Mouse (Mus musculus): Measurements from ENCODE around the gene Mul1. TPM values are rescaled to one million over a fixed set of nuclear protein-coding genes. Genes with fewer than 3 reads are reported as not detected.

Mul1 gene
- polyA plus RNA-seq, 1 experiment from 2014 or later, result 20.2 TPM

DNA sequence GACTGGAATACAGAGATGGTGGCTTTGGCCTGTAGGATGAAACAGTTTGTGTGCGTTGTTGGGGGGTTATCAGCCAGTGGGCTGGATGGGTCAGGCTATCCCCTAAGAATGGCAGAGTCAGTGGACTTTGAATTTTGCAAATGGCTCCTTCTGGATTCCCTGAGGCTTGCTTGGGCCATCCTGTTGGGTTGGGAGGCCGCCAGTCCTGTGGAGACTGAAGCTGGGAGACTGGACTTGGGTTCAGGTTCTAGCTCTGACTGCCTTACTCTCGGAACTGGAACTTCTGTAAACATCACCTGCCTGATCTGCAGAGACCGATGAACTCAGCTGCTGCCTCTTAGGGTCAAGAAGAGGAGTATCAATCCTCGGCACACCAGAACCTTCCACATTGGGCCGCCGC lies 23.7 kb downstream of the Mul1 start:
- no peak overlapping the region for H3K9ac ChIP-seq (replicated peaks; ENCODE audit: low read depth, low read length)
- 0 out of 2 replicates have a peak, but pooled peaks cover 2% of the 10 kb centered on the region for H3K27me3 ChIP-seq (replicated peaks; ENCODE audit: control insufficient read depth, insufficient read depth, low read length)
- WGBS, result 84% methylated on average over 7 of the region's 7 CpGs
- no peaks in the 10 kb centered on the region for H3K9me3 ChIP-seq (ENCODE audit: control insufficient read depth, low read length)
- no peaks in the 10 kb centered on the region for H3K36me3 ChIP-seq (ENCODE audit: control insufficient read depth, insufficient read depth)
- no peak overlapping the region for H3K27ac ChIP-seq (ENCODE audit: low read length)
- H3K4me1 ChIP-seq (replicated peaks; ENCODE audit: control insufficient read depth, insufficient read depth, low read length), result peaks cover 32% of the 10 kb centered on the region
- no peak overlapping the region for H3K4me3 ChIP-seq (replicated peaks; ENCODE audit: low read length)
- H3K4me2 ChIP-seq (ENCODE audit: low read length), result no peak overlapping the region
- ATAC-seq, result no peak

DNA sequence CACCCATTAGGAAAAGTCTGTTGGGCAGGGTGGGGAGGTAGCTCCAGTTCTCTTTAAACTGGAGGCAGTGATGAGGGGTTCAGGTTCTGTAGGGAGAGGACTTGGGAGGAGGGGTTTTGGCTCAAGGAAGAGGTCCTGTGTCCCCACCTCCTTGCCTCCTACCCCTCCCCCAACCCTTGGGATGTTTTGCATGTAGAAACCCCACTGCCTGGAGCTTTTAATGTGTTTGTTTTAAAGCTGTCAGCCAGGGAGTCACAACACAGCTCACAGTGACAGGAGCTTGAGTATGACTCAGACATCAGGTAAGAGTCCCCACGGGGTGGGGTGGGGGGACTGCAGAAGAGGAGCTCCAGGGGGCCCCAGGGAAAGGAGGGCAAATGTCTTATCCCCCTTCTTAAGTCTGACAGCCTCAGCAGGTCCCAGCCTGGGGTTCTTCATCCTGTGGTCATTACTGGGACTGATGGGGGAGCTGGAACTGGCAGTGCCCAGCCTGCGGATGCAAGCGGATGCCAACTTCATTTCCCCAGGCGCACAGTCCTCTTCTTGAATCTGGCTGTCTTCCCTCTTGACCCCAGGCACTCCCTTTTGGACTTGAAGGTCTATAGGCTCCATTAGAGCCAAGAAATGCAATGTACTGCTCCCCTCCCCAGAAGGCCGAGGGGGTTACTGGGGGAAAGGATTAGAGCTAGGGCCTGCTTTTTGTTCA lies 24.4 kb downstream of the Mul1 start:
- Histone ChIP-seq H3K9ac (replicated peaks; ENCODE audit: low read depth, low read length) (no peak overlapping the region), H3K4me3 (replicated peaks; ENCODE audit: low read length) (no peak overlapping the region), H3K4me1 (replicated peaks; ENCODE audit: control insufficient read depth, insufficient read depth, low read length) (peaks cover 33% of the 10 kb centered on the region), H3K27ac (ENCODE audit: low read length) (no peak overlapping the region), H3K36me3 (ENCODE audit: control insufficient read depth, insufficient read depth) (no peaks in the 10 kb centered on the region), H3K27me3 (replicated peaks; ENCODE audit: control insufficient read depth, insufficient read depth, low read length) (0 out of 2 replicates have a peak, but pooled peaks cover 2% of the 10 kb centered on the region), H3K4me2 (ENCODE audit: low read length) (no peak overlapping the region), H3K9me3 (ENCODE audit: control insufficient read depth, low read length) (no peaks in the 10 kb centered on the region)
- no peak for ATAC-seq
- WGBS, result 50% methylated on average over 5 of the region's 5 CpGs

DNA sequence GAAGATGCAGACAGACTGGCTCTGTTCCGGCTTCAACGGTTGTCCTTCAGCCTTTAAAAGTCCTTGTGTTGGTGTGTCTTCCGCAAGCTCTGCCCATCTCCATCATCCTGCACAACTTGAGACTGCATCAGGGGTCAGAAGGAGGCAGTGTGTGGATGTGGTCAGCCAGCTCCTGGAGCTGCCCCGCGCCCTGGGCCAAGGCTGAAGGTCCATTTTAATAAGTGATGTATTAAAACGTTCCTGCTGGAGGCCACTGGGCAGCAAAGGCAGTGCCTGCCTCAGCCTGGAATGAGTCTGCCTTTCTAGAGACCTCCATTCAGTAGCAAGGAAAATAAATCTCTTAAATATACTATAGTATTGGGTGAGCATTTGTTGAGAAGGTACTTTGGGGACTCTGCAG lies 25.3 kb downstream of the Mul1 start:
- Histone ChIP-seq H3K27me3 (replicated peaks; ENCODE audit: control insufficient read depth, insufficient read depth, low read length) (0 out of 2 replicates have a peak, but pooled peaks cover 2% of the 10 kb centered on the region), H3K9ac (replicated peaks; ENCODE audit: low read depth, low read length) (no peak overlapping the region), H3K4me2 (ENCODE audit: low read length) (no peak overlapping the region), H3K9me3 (ENCODE audit: control insufficient read depth, low read length) (no peaks in the 10 kb centered on the region), H3K4me3 (replicated peaks; ENCODE audit: low read length) (no peak overlapping the region), H3K36me3 (ENCODE audit: control insufficient read depth, insufficient read depth) (no peaks in the 10 kb centered on the region), H3K27ac (ENCODE audit: low read length) (no peak overlapping the region), H3K4me1 (replicated peaks; ENCODE audit: control insufficient read depth, insufficient read depth, low read length) (peaks cover 42% of the 10 kb centered on the region)
- 81% methylated on average over 6 of the region's 6 CpGs for WGBS
- no peak for ATAC-seq

DNA sequence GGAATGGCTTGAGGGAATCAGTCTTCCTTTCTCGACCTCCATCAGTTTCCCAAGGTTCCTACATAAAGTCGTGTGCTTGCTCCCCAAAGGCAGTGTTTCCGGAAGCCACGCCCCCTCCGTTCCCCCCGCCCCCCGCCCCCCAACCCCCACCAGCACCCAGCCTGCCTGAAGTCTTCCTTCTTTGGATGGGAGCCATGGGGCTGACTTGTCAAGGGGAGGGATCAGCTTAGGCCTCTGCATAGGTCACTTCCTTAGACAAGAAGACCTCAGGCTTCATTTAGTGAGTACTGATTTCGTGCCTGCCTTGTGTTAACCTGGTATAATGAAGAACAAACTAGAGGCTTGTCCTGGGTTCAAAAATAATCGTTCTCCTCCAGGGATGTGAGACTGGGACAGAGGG lies 26.4 kb downstream of the Mul1 start:
- H3K27ac ChIP-seq (ENCODE audit: low read length), result no peak overlapping the region
- H3K4me2 ChIP-seq (ENCODE audit: low read length), result no peak overlapping the region
- no peak overlapping the region for H3K9ac ChIP-seq (replicated peaks; ENCODE audit: low read depth, low read length)
- no peaks in the 10 kb centered on the region for H3K9me3 ChIP-seq (ENCODE audit: control insufficient read depth, low read length)
- no peak for ATAC-seq
- H3K27me3 ChIP-seq (replicated peaks; ENCODE audit: control insufficient read depth, insufficient read depth, low read length), result 0 out of 2 replicates have a peak, but pooled peaks cover 2% of the 10 kb centered on the region
- no peaks in the 10 kb centered on the region for H3K36me3 ChIP-seq (ENCODE audit: control insufficient read depth, insufficient read depth)
- WGBS, result 31% methylated on average over 9 of the region's 9 CpGs
- H3K4me3 ChIP-seq (replicated peaks; ENCODE audit: low read length), result no peak overlapping the region
- H3K4me1 ChIP-seq (replicated peaks; ENCODE audit: control insufficient read depth, insufficient read depth, low read length), result peaks cover 41% of the 10 kb centered on the region

DNA sequence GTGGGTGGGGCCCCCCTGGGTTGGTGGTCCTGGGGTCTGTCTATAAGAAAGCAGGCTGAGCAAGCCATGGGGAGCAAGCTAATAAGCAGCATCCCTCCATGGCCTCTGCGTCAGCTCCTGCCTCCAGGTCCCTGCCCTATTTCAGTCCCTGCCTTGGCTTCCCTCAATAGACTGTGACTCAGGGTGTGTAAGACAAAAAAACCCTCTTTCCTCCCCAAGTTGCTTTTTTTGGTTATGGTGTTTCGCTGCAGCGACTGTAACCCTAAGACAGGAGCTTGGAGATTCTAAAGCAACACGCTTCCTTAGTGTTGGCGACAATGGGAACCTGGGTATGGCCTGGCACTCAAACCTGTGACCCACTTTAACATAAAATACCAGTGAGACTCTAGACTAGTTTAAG lies 27.0 kb downstream of the Mul1 start:
- H3K9me3 ChIP-seq (ENCODE audit: control insufficient read depth, low read length), result no peaks in the 10 kb centered on the region
- 97% methylated on average over 5 of the region's 5 CpGs for WGBS
- H3K4me2 ChIP-seq (ENCODE audit: low read length), result no peak overlapping the region
- 0 out of 2 replicates have a peak, but pooled peaks cover 1% of the 10 kb centered on the region for H3K27me3 ChIP-seq (replicated peaks; ENCODE audit: control insufficient read depth, insufficient read depth, low read length)
- H3K9ac ChIP-seq (replicated peaks; ENCODE audit: low read depth, low read length), result no peak overlapping the region
- H3K4me1 ChIP-seq (replicated peaks; ENCODE audit: control insufficient read depth, insufficient read depth, low read length), result peaks cover 38% of the 10 kb centered on the region
- H3K27ac ChIP-seq (ENCODE audit: low read length), result no peak overlapping the region
- no peak for ATAC-seq
- H3K36me3 ChIP-seq (ENCODE audit: control insufficient read depth, insufficient read depth), result no peaks in the 10 kb centered on the region
- H3K4me3 ChIP-seq (replicated peaks; ENCODE audit: low read length), result no peak overlapping the region

DNA sequence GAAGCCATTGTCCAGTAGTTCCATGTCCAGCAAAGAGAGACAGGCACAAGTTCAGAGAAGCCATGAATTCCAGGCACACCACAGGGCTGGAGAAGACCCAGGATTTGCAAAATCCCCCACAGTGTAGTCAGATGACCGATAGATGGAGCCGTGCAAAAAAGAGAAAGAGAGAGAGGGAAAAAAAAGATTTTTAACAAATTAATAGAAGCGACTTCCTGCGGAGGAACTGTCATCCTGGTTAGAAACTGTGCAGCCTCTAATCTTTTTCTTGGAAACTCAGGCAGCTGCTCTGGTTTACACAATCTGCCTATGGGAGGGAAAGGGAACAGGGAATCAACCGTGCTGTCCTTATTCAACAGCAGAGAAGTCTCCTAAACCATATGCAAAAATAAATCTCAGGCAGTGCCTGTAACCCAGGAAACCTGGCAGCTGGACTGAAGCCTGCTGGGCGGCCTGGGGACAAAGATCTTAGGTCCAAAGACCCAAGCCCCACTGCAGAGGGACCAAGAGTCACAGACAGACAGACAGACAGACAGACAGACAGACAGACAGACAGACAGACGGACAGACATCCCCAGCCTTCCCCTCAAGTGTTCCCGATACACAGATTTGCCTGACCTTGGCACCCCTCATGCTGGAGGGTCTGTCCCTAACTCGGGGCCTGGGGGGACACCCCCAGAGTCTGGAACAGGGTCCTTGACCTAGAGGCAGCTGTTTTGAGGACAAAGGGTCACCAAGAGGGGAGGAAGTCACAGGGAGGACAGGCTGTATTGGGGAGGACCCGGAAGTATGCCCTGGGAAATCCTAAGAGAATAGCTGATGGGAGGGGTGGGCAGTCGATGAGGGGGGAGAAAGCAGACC lies 28.7 kb downstream of the Mul1 start:
- Histone ChIP-seq H3K9ac (replicated peaks; ENCODE audit: low read depth, low read length) (0 out of 2 replicates have a peak overlapping the region, but pooled peaks have one; percentile 7), H3K4me2 (ENCODE audit: low read length) (peak overlapping the region; percentile 18), H3K36me3 (ENCODE audit: control insufficient read depth, insufficient read depth) (no peaks in the 10 kb centered on the region), H3K27ac (ENCODE audit: low read length) (peak overlapping the region; percentile 64), H3K27me3 (replicated peaks; ENCODE audit: control insufficient read depth, insufficient read depth, low read length) (no peaks in the 10 kb centered on the region), H3K4me1 (replicated peaks; ENCODE audit: control insufficient read depth, insufficient read depth, low read length) (peaks cover 29% of the 10 kb centered on the region), H3K9me3 (ENCODE audit: control insufficient read depth, low read length) (no peaks in the 10 kb centered on the region), H3K4me3 (replicated peaks; ENCODE audit: low read length) (no peak overlapping the region)
- ATAC-seq, result peak; percentile 49
- 3% methylated on average over 11 of the region's 11 CpGs for WGBS

DNA sequence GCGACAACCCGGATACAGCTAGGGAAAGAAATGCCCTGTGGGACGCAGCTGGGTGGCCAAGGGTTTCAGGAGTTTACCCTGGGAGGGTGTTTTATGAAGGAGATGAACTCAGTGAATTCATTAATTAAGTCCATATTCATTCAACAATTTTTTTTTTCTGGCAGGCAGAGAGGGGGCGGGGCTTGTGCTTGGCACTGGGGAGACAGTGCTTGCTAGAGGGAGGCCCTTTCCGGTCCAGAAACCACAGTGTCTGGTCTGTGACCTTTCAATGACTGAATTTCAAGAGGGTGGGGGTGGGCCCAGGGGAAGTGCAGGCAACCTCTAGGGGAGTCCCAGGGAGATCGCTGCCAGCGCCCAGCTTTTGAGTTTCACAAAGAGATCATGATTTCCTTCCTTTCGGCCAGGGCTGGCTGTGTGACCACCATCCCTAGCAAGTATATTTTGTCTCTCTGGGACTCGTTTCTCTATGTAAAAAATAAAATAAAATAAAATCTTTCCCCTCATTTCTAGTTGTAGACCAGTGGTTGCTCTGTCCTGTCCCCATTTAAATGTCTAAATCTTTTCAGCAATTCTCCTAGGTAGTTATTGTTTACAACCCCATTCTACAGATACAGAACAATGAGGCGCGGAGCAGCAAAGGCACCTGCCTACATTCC lies 29.5 kb downstream of the Mul1 start:
- no peak overlapping the region for H3K4me3 ChIP-seq (replicated peaks; ENCODE audit: low read length)
- H3K9ac ChIP-seq (replicated peaks; ENCODE audit: low read depth, low read length), result no peak overlapping the region
- peak; percentile 34; the same call in 1 of the 2 replicates for ATAC-seq
- no peaks in the 10 kb centered on the region for H3K27me3 ChIP-seq (replicated peaks; ENCODE audit: control insufficient read depth, insufficient read depth, low read length)
- 7% methylated on average over 11 of the region's 11 CpGs for WGBS
- H3K4me2 ChIP-seq (ENCODE audit: low read length), result peak overlapping the region; percentile 18
- H3K36me3 ChIP-seq (ENCODE audit: control insufficient read depth, insufficient read depth), result no peaks in the 10 kb centered on the region
- peak overlapping the region; percentile 64 for H3K27ac ChIP-seq (ENCODE audit: low read length)
- H3K9me3 ChIP-seq (ENCODE audit: control insufficient read depth, low read length), result no peaks in the 10 kb centered on the region
- H3K4me1 ChIP-seq (replicated peaks; ENCODE audit: control insufficient read depth, insufficient read depth, low read length), result peaks cover 32% of the 10 kb centered on the region

DNA sequence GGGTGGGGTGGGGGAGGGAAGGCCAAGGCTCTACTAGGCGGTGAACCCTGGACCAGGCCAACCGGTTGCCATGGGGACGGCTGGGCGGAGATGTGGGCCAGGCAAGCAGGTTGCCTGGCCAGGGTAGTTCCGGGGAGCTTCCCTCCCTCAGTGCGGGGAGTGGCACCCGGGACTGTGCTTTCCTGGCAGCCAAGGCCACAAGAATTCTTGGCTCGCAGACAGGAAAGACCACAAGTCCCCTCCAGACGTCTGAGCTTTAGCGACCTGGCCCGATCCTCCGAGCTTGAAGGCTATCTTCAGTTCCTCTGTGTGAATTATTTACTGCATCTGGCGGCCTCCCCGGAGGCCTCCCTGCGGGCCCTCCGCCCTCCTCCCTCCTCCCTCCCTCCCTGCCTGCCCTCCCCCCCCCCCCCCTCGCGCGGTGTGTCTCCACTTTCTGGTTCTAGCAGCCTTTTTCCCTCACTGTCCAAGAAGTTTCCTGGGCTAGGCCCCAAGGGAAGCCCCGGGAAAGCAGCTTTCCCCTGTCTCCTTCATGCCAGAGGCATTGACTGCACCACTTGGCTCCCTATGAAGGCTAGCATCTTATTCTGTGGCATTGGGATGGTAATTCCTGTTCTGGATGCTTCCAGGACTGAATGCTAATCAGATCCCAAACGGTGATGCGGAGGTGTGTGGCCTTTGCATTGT lies 30.3 kb downstream of the Mul1 start:
- Histone ChIP-seq H3K9ac (replicated peaks; ENCODE audit: low read depth, low read length) (peak overlapping the region; percentile 13; the same call in 1 of the 2 replicates), H3K27me3 (replicated peaks; ENCODE audit: control insufficient read depth, insufficient read depth, low read length) (no peaks in the 10 kb centered on the region), H3K4me2 (ENCODE audit: low read length) (peak overlapping the region; percentile 24; the same call in 1 of the 2 replicates)

More for the DNA sequence above, 30.3 kb downstream of the Mul1 start:
- Histone ChIP-seq H3K27ac (ENCODE audit: low read length) (peak overlapping the region; percentile 18; the same call in 1 of the 2 replicates), H3K36me3 (ENCODE audit: control insufficient read depth, insufficient read depth) (no peaks in the 10 kb centered on the region), H3K9me3 (ENCODE audit: control insufficient read depth, low read length) (no peaks in the 10 kb centered on the region), H3K4me1 (replicated peaks; ENCODE audit: control insufficient read depth, insufficient read depth, low read length) (peaks cover 35% of the 10 kb centered on the region), H3K4me3 (replicated peaks; ENCODE audit: low read length) (no peak overlapping the region)
- ATAC-seq, result peak; percentile 61
- 3% methylated on average over 18 of the region's 22 CpGs for WGBS
